Mouse (Mus musculus) kidney, adult 2 months (tissue): ENCODE results near the gene Map1lc3a. TPM values are rescaled to one million over a fixed set of nuclear protein-coding genes. Genes with fewer than 3 reads are reported as not detected.

ENCODE experiments used
- DNase-seq: peaks from one replicate; pipeline ENCODE4 v3.0.0; 2021
- H3K27ac ChIP-seq: fragments of 200-500 bp; 2 replicates; pipeline ENCODE4 v1.5.1; 2012; ENCODE audit warnings: low read depth, low read length, control low read depth, inconsistent platforms; ENCODE audit not compliant: insufficient read depth
- H3K27me3 ChIP-seq: fragments of 200-500 bp; replicated peaks from 2 replicates; pipeline ENCODE4 v1.6.1; 2012; ENCODE audit warnings: mild to moderate bottlenecking, moderate library complexity, low read length, inconsistent platforms; ENCODE audit not compliant: control insufficient read depth, insufficient read depth
- H3K36me3 ChIP-seq: fragments of 200-500 bp; 2 replicates; pipeline ENCODE4 v1.6.1; 2012; ENCODE audit warnings: mild to moderate bottlenecking, moderate library complexity, low read length, inconsistent platforms; ENCODE audit not compliant: control insufficient read depth, insufficient read depth
- H3K4me1 ChIP-seq: fragments of 200-500 bp; 2 replicates; pipeline ENCODE4 v1.6.1; 2011; ENCODE audit warnings: low read length; ENCODE audit not compliant: control insufficient read depth, insufficient read depth
- H3K4me3 ChIP-seq: fragments of 200-500 bp; 2 replicates; pipeline ENCODE4 v1.5.1; 2011; ENCODE audit warnings: mild to moderate bottlenecking, low read depth, low read length, control low read depth; ENCODE audit not compliant: insufficient read depth
- CTCF ChIP-seq: fragments of 200-500 bp; conservative IDR thresholded peaks from 2 replicates; pipeline ENCODE4 v1.5.1; 2011; ENCODE audit warnings: low read depth, mild to moderate bottlenecking, control low read depth, low read length, moderate library complexity, mixed read lengths; ENCODE audit not compliant: insufficient read depth, insufficient read length
- POLR2A ChIP-seq: fragments of 200-500 bp; IDR thresholded peaks from one replicate; pipeline ENCODE4 v1.6.1; 2011; ENCODE audit warnings: low read depth, low read length, control low read depth
- WGBS: fragments of 180-500 bp; shearing (Covaris S2); methylation state at CpG from one replicate; pipeline ENCODE4 v1.1.7; 2018; 5-methylcytosine and 5-hydroxymethylcytosine counted together
- polyA plus RNA-seq: library from polyadenylated mRNA; depleted of rRNA; stranded (reverse); fragments of >200 nt; gene quantifications from 2 replicates; pipeline ENCODE4 v1.2.3, GENCODE M21; 2012

The Map1lc3a gene
- polyA plus RNA-seq, 1 experiment, result 212 TPM

GRCm38 (mm10) chr2:155287456-155288250 is 11.6 kb downstream of the Map1lc3a start:
- H3K4me3 ChIP-seq, result no peak overlapping the region
- no peaks in the 10 kb centered on the region for H3K36me3 ChIP-seq
- H3K27me3 ChIP-seq, result no peaks in the 10 kb centered on the region
- H3K27ac ChIP-seq, result no peak overlapping the region
- 83% methylated on average over 4 of the region's 4 CpGs for WGBS
- TF ChIP-seq CTCF (no peak), POLR2A (no peak)
- no peak for DNase-seq
- H3K4me1 ChIP-seq, result no peaks in the 10 kb centered on the region

- WGBS, result 90% methylated on average over 8 of the region's 8 CpGs
- no peak for DNase-seq
- Histone ChIP-seq H3K27ac (no peak overlapping the region), H3K4me1 (no peaks in the 10 kb centered on the region), H3K27me3 (no peaks in the 10 kb centered on the region), H3K36me3 (no peaks in the 10 kb centered on the region), H3K4me3 (no peak overlapping the region)
- TF ChIP-seq POLR2A, result no peak
- no peak for TF ChIP-seq CTCF
Observed at GRCm38 (mm10) chr2:155290066-155290465, 14.0 kb downstream of the Map1lc3a start.

- 78% methylated on average over 2 of the region's 2 CpGs for whole genome bisulfite sequencing
- H3K27ac ChIP-seq, result no peak overlapping the region
- no peaks in the 10 kb centered on the region for H3K27me3 ChIP-seq
- no peaks in the 10 kb centered on the region for H3K36me3 ChIP-seq
- DNase-seq, result no peak
- no peaks in the 10 kb centered on the region for H3K4me1 ChIP-seq
- H3K4me3 ChIP-seq, result no peak overlapping the region
- TF ChIP-seq CTCF (no peak), POLR2A (no peak)
Observed at GRCm38 (mm10) chr2:155293382-155293781, 17.3 kb downstream of the Map1lc3a start.

GRCm38 (mm10) chr2:155293946-155294345 is 17.8 kb downstream of the Map1lc3a start:
- 92% methylated on average over 4 of the region's 4 CpGs for WGBS
- Histone ChIP-seq H3K27ac (no peak overlapping the region), H3K4me3 (no peak overlapping the region), H3K36me3 (no peaks in the 10 kb centered on the region), H3K27me3 (no peaks in the 10 kb centered on the region), H3K4me1 (no peaks in the 10 kb centered on the region)
- TF ChIP-seq POLR2A, result no peak
- TF ChIP-seq CTCF, result no peak; the same call in 1 of the 2 replicates
- no peak for DNase-seq

- TF ChIP-seq CTCF (no peak), POLR2A (no peak)
- Histone ChIP-seq H3K27ac (no peak overlapping the region), H3K36me3 (no peaks in the 10 kb centered on the region), H3K27me3 (no peaks in the 10 kb centered on the region), H3K4me3 (no peak overlapping the region), H3K4me1 (no peaks in the 10 kb centered on the region)
- no peak for DNase-seq
- 85% methylated on average over 6 of the region's 6 CpGs for WGBS
Observed at GRCm38 (mm10) chr2:155295453-155295852, 19.4 kb downstream of the Map1lc3a start.

- no peak overlapping the region for H3K4me3 ChIP-seq
- no peak for DNase-seq
- WGBS, result 75% methylated on average over 4 of the region's 4 CpGs
- TF ChIP-seq POLR2A (no peak), CTCF (no peak)
- peaks cover 1% of the 10 kb centered on the region; the same call in 1 of the 2 replicates for H3K36me3 ChIP-seq
- H3K4me1 ChIP-seq, result no peaks in the 10 kb centered on the region
- H3K27ac ChIP-seq, result no peak overlapping the region
- H3K27me3 ChIP-seq, result no peaks in the 10 kb centered on the region
Observed at GRCm38 (mm10) chr2:155299563-155299962, 23.5 kb downstream of the Map1lc3a start.

GRCm38 (mm10) chr2:155308936-155309592 is 33.0 kb downstream of the Map1lc3a start:
- 37% methylated on average over 3 of the region's 3 CpGs for WGBS

More at GRCm38 (mm10) chr2:155308936-155309592, 33.0 kb downstream of the Map1lc3a start:
- no peaks in the 10 kb centered on the region for H3K4me1 ChIP-seq
- no peak overlapping the region for H3K4me3 ChIP-seq
- no peak for TF ChIP-seq POLR2A
- TF ChIP-seq CTCF, result peak; percentile 42
- peaks cover 2% of the 10 kb centered on the region for H3K36me3 ChIP-seq
- H3K27me3 ChIP-seq, result no peaks in the 10 kb centered on the region
- peak overlapping the region; percentile 65; the same call in 1 of the 2 replicates for H3K27ac ChIP-seq
- peak; percentile 59 for DNase-seq
